Mouse (Mus musculus) intestine, embryonic 14.5 days (tissue): ENCODE data around the gene Nploc4. TPM values are rescaled to one million over a fixed set of nuclear protein-coding genes. Genes with fewer than 3 reads are reported as not detected.
A peak's percentile ranks its signal among the peaks of the same experiment; 100 is the strongest.
"Not testable (repeated sequence)": the region's sequence is repeated elsewhere in the genome, so short reads cannot be mapped to it uniquely, and the experiment has no call there.

Experiments used
- ATAC-seq: fragments of 200-750 bp; cut with Nextera tagmentation; replicated peaks from 2 replicates; pipeline ENCODE4 v1.8.0; 2017; ENCODE audit warnings: low read depth, moderate number of reproducible peaks, moderate TSS enrichment, moderate library complexity; ENCODE audit not compliant: low FRiP score, low TSS enrichment
- DNase-seq: peaks from one replicate; pipeline ENCODE4 v3.0.0-alpha.2; 2018; ENCODE audit warnings: low spot score
- H3K27ac ChIP-seq: fragments of 300-500 bp; sonication (generic); 2 replicates; pipeline ENCODE4 v1.5.1; 2014; ENCODE audit warnings: low read depth, mild to moderate bottlenecking, control low read depth
- H3K27me3 ChIP-seq: fragments of 300-500 bp; sonication (generic); replicated peaks from 2 replicates; pipeline ENCODE4 v1.6.1; 2014; ENCODE audit warnings: low read length, control low read depth; ENCODE audit not compliant: control insufficient read depth, insufficient read depth
- H3K36me3 ChIP-seq: fragments of 300-500 bp; sonication (generic); 2 replicates; pipeline ENCODE4 v1.6.1; 2014; ENCODE audit warnings: low read length, control low read depth; ENCODE audit not compliant: control insufficient read depth, insufficient read depth
- H3K4me1 ChIP-seq: fragments of 300-500 bp; sonication (generic); replicated peaks from 2 replicates; pipeline ENCODE4 v1.6.1; 2014; ENCODE audit warnings: low read length, control low read depth, mixed read lengths; ENCODE audit not compliant: control insufficient read depth, insufficient read depth
- H3K4me2 ChIP-seq: fragments of 300-500 bp; sonication (generic); 2 replicates; pipeline ENCODE4 v1.6.1; 2014; ENCODE audit warnings: low read length
- H3K4me3 ChIP-seq: fragments of 300-500 bp; sonication (generic); 2 replicates; pipeline ENCODE4 v1.5.1; 2014; ENCODE audit warnings: low read depth, low read length, control low read depth, mixed read lengths
- H3K9ac ChIP-seq: fragments of 300-500 bp; sonication (generic); 2 replicates; pipeline ENCODE4 v1.6.1; 2014; ENCODE audit warnings: mild to moderate bottlenecking, low read length
- H3K9me3 ChIP-seq: fragments of 300-500 bp; sonication (generic); 2 replicates; pipeline ENCODE4 v1.6.1; 2016; ENCODE audit warnings: low read length, control low read depth; ENCODE audit not compliant: control insufficient read depth
- whole genome bisulfite sequencing: fragments of 180-500 bp; shearing (Covaris S2); extraction: QIAGEN DNeasy Blood & Tissue Kit; methylation state at CpG from one replicate; pipeline ENCODE4 v1.1.7; 2014; 5-methylcytosine and 5-hydroxymethylcytosine counted together
- polyA plus RNA-seq: library from polyadenylated mRNA; unstranded; fragments of >200 nt; fragmentation: Nextera tagmentation; extraction: Ambion mirVana; gene quantifications from 2 replicates; pipeline ENCODE4 v1.2.1, GENCODE M21; 2014

Nploc4 gene
- polyA plus RNA-seq, 1 experiment from 2014 or later, result 37.4 TPM

- Histone ChIP-seq H3K27me3 (no peaks in the 10 kb centered on the region), H3K9ac (peak overlapping the region; percentile 100), H3K36me3 (peaks cover 10% of the 10 kb centered on the region), H3K4me3 (peak overlapping the region; percentile 98), H3K4me1 (peaks cover 40% of the 10 kb centered on the region), H3K9me3 (no peaks in the 10 kb centered on the region), H3K4me2 (peak overlapping the region; percentile 89), H3K27ac (peak overlapping the region; percentile 100)
- ATAC-seq (no peak), DNase-seq (peak; percentile 72)
- 10% methylated on average over 11 of the region's 11 CpGs for WGBS
These were observed 86.8 kb downstream of the Nploc4 start for GRCm38 (mm10) chr11:120350711-120351110.

GRCm38 (mm10) chr11:120349986-120350702, 87.4 kb downstream of the Nploc4 start:
- peaks cover 14% of the 10 kb centered on the region for H3K36me3 ChIP-seq
- H3K27ac ChIP-seq, result peak overlapping the region; percentile 100
- peak overlapping the region; percentile 89 for H3K4me2 ChIP-seq
- H3K4me3 ChIP-seq, result peak overlapping the region; percentile 98
- H3K27me3 ChIP-seq, result no peaks in the 10 kb centered on the region
- WGBS, result under 1% methylated on average over 68 of the region's 68 CpGs
- peak overlapping the region; percentile 100 for H3K9ac ChIP-seq
- ATAC-seq (peak; percentile 68), DNase-seq (peak; percentile 95)
- H3K4me1 ChIP-seq, result peaks cover 39% of the 10 kb centered on the region
- no peaks in the 10 kb centered on the region for H3K9me3 ChIP-seq

DNA sequence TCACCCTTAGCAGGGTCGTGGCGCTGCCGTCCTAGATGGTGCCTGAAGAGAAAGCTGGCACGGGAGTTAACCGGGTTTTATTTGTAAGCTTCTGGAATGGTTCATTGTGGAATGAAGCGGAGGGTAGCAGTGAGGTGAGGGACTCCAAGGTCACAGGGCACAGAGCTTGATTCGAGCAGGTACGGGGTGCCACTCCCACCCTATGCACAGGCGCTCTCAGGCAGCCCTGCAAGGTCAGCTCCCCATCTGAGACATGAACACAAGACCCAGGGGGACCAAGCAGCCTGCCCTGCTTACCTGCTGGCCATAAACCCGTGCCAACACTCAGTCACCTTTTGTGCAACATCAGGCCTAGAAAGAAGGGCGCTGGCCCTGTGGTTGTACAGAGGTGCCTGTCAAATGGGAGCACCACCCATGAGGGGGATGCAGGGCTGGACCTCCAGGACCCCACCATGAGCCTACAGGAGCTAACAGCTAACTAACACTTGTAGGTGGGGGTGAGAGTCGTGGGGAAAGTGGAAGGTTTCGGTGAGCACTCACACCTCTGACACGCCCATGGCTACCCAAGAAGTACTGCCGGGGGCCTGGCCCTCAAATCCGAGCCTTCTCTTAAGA, 88.0 kb downstream of the Nploc4 start:
- peaks cover 19% of the 10 kb centered on the region for H3K36me3 ChIP-seq
- WGBS, result 1% methylated on average over 16 of the region's 16 CpGs
- no peaks in the 10 kb centered on the region for H3K27me3 ChIP-seq
- H3K27ac ChIP-seq, result peak overlapping the region; percentile 100
- peak overlapping the region; percentile 89 for H3K4me2 ChIP-seq
- peak; percentile 90 for DNase-seq
- H3K9me3 ChIP-seq, result no peaks in the 10 kb centered on the region
- H3K4me1 ChIP-seq, result peaks cover 33% of the 10 kb centered on the region
- peak overlapping the region; percentile 98 for H3K4me3 ChIP-seq
- peak overlapping the region; percentile 100 for H3K9ac ChIP-seq
- ATAC-seq, result peak; percentile 1; the same call in 1 of the 2 replicates

GRCm38 (mm10) chr11:120348684-120349370, 88.7 kb downstream of the Nploc4 start:
- ATAC-seq (peak; percentile 7), DNase-seq (no peak)
- Histone ChIP-seq H3K27ac (peak overlapping the region; percentile 100), H3K36me3 (peaks cover 19% of the 10 kb centered on the region), H3K27me3 (no peaks in the 10 kb centered on the region), H3K9ac (peak overlapping the region; percentile 100), H3K4me3 (peak overlapping the region; percentile 98), H3K9me3 (no peaks in the 10 kb centered on the region), H3K4me1 (peaks cover 31% of the 10 kb centered on the region), H3K4me2 (peak overlapping the region; percentile 89)
- WGBS, result 3% methylated on average over 46 of the region's 53 CpGs

DNA sequence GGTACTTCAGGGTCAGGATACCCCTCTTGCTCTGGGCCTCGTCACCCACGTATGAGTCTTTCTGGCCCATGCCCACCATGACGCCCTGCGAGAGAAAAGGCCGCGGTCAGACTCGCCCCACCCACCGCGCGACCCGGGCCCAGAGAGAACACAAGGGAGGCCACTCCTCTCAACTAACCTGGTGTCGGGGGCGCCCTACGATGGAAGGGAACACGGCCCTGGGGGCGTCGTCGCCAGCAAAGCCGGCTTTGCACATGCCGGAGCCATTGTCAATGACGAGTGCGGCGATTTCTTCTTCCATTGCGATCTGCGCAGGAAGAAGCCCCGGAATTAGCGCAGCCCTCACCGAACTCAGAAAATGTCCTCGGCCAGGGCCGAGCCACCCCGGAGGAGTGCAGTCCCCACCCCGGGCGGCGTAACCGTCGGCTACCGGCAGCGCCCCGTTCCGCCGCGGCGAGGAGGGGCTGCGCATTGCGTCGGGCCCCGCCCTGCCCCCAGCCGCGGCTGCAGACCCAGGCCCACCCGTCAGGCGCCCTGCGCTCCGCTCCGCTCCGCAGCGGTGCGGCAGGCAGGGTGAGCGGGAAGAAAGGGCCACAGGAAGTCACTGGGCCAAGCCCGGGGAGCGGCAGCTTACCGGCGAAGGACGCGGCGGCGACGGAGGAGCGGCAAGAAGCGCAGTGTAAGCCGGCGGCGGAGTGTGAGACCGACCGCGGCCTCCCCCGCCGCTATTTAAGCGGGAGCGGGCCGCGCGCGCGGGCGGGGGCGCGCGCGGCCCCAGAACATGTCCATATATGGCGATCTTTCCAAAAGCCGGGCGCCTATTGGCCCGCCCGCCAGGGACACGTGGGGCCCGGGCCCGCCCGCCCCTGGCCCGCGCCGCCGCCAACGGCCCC, 89.5 kb downstream of the Nploc4 start, which contains the start of gene Actg1:
TSS of gene Actg1 (minus strand) at position 752 of the 893 bp plus-strand sequence.
- DNase-seq, result peak; percentile 96
- peak; percentile 69 for ATAC-seq
- Histone ChIP-seq H3K36me3 (peaks cover 19% of the 10 kb centered on the region), H3K27ac (peak within 1 kb of the TSS; percentile 100), H3K9me3 (no peaks in the 10 kb centered on the region), H3K4me1 (peaks cover 24% of the 10 kb centered on the region), H3K27me3 (no peaks in the 10 kb centered on the region), H3K9ac (peak within 1 kb of the TSS; percentile 100), H3K4me2 (peak within 1 kb of the TSS; percentile 89), H3K4me3 (peak within 1 kb of the TSS; percentile 98)
- WGBS, result under 1% methylated on average over 82 of the region's 103 CpGs

DNA sequence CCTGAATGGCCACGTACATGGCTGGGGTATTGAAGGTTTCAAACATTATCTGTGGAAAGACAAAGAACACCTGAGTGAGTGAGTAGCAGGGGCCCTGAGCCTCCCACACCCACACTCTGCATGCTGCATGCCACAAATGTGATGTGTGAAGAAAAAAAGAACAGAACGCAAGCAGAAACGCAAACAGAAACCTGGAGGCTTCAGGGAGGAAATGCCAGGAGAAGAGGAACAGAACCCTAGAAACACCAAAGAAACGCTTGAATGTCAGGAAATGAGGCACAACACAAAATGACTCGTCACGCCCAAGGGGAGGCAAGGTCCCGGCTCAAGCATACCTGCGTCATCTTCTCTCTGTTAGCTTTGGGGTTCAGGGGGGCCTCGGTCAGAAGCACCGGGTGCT, 90.2 kb downstream of the Nploc4 start:
- Histone ChIP-seq H3K9ac (peak overlapping the region; percentile 100), H3K27me3 (no peaks in the 10 kb centered on the region), H3K4me3 (peak overlapping the region; percentile 98), H3K4me1 (peaks cover 17% of the 10 kb centered on the region), H3K27ac (peak overlapping the region; percentile 100), H3K9me3 (no peaks in the 10 kb centered on the region), H3K4me2 (peak overlapping the region; percentile 89), H3K36me3 (peaks cover 19% of the 10 kb centered on the region)
- 2% methylated on average over 10 of the region's 10 CpGs for WGBS
- DNase-seq, result peak; percentile 68
- ATAC-seq, result no peak

GRCm38 (mm10) chr11:120346383-120347034, 91.0 kb downstream of the Nploc4 start:
- not testable (repeated sequence) for H3K9me3 ChIP-seq, H3K27me3 ChIP-seq, ATAC-seq, H3K4me1 ChIP-seq, H3K27ac ChIP-seq
- Histone ChIP-seq H3K9ac (peak overlapping the region; percentile 56), H3K36me3 (peaks cover 19% of the 10 kb centered on the region), H3K4me2 (peak overlapping the region; percentile 67), H3K4me3 (peak overlapping the region; percentile 47)
- 32% methylated on average over 10 of the region's 13 CpGs for WGBS
- peak; percentile 57 for DNase-seq
